Mouse (Mus musculus): ENCODE data around the gene Hist1h2bk.
"Not testable (repeated sequence)": the region's sequence is repeated elsewhere in the genome, so short reads cannot be mapped to it uniquely, and the experiment has no call there.

The Hist1h2bk gene

GRCm38 (mm10) chr13:22041142-22041536 lies 5.5 kb downstream of the Hist1h2bk start, which contains the start of gene Hist1h4i:
TSS of gene Hist1h4i (minus strand) at chr13:22041362.
- DNase-seq = peak; percentile 98

GRCm38 (mm10) chr13:22041651-22042567 lies 6.2 kb downstream of the Hist1h2bk start:
- no peak for DNase-seq

GRCm38 (mm10) chr13:22042568-22043502 lies 7.2 kb downstream of the Hist1h2bk start, which contains the start of the genes Hist1h2ag and Hist1h2bj:
TSS of gene Hist1h2ag (minus strand) at chr13:22042944.
TSS of gene Hist1h2bj (plus strand) at chr13:22043214.
- peak; percentile 83 to 86 for DNase-seq

DNA sequence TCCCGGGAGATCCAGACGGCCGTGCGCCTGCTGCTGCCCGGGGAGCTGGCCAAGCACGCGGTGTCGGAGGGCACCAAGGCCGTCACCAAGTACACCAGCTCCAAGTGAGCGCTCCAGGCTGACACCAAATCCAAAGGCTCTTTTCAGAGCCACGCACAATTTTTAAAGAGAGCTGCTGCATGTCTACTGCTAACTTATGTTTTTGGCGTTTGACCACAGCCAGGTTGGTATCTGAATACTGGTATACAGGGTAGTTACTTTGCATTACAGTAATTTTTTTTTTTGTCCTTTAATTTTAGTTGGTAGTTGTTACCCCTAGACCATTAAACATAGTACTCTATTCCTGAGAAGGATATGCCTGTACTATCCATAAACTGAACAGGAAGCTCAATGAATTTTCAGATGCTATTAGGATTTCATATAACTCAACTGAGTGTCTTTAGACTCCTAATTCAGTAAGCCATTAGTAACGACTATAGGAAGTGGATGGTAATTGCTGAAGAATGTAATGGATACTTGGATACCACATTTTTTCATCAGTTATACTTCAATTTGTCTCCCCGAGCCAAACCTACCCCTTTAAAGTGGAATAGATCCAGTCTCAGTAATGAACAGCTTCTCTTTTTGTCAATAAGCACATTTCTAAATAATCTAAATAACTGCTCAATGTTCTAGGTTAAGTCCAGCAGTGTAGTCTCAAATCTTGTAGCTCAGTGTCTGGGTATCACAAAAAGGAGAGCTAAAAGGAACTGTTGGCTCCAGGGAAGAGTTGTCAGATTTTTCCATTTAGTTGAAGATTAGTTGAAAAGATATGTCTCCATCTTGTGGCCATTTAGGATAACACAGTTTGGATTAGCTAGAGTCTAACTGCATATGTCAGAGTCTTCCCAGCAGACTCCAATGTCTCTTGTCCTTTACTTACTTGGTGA lies 8.1 kb downstream of the Hist1h2bk start:
- no peak for DNase-seq

GRCm38 (mm10) chr13:22044432-22045155 lies 8.9 kb downstream of the Hist1h2bk start:
- DNase-seq = no peak

- DNase-seq = no peak
These were observed 9.6 kb downstream of the Hist1h2bk start for GRCm38 (mm10) chr13:22045311-22045710.

DNA sequence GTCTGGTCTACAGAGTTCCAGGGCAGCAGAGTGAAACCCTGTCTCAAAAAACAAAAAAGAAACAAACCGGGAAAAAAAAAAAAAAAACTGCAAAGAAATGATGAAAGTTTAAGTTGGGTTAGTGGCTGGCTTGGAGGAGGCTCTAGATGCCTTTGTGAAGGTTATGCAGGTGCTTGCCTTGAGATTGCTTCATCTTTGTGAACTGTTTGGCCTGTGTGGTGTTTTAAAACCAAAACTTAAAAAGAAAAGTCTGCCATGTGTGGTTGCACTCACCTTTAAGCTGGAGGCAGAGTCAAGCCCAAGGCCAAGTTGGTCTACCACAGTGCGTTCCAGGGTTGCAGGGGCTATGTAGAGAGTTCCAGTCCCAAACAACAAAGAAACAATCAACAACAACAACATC lies 13.4 kb downstream of the Hist1h2bk start:
- no peak for DNase-seq

GRCm38 (mm10) chr13:22049737-22050440 lies 14.2 kb downstream of the Hist1h2bk start:
- DNase-seq = peak in 1 of 2 experiments; percentile 32

GRCm38 (mm10) chr13:22050591-22051522 lies 15.2 kb downstream of the Hist1h2bk start:
- DNase-seq = peak; percentile 71 to 82

GRCm38 (mm10) chr13:22051523-22051859 lies 15.8 kb downstream of the Hist1h2bk start:
- DNase-seq = no peak

DNA sequence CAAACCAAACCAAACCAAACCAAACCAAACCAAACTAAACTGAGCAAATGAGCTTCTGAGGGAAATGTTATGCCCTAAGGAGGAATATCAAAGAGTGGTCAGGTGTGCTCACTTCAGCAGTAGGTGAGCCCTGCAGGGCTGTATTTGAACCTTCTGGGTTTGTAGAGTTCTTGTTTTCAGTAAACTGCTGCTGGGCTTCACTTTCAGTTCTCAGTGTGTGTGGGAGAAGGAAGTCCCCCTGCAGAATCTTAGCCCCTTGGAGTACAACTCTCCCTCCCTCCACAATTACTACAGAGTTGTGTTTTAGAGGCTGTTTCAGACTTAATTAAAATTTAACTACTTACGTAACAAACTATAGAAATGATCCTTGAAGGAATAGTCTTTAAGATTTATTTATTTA lies 18.1 kb downstream of the Hist1h2bk start:
- no peak for DNase-seq

GRCm38 (mm10) chr13:22061422-22061821 lies 25.8 kb downstream of the Hist1h2bk start:
- DNase-seq = no peak

GRCm38 (mm10) chr13:22063468-22063867 lies 27.8 kb downstream of the Hist1h2bk start:
- DNase-seq = no peak

GRCm38 (mm10) chr13:22084140-22084539 lies 48.5 kb downstream of the Hist1h2bk start, which contains the start of gene Vmn1r188:
TSS of gene Vmn1r188 (plus strand) at chr13:22084440.
- DNase-seq = not testable (repeated sequence)
